Mouse (Mus musculus): ENCODE results near the gene Pde9a. TPM values are rescaled to one million over a fixed set of nuclear protein-coding genes. Genes with fewer than 3 reads are reported as not detected.

Gene Pde9a
- total RNA-seq, 2 experiments from 2014 or later = 6.3 to 12.6 TPM

GRCm38 (mm10) chr17:31429402-31429801 lies 43.4 kb downstream of the Pde9a start:
- DNase-seq (ENCODE audit: low spot score in 2 of 2) = no peak

DNA sequence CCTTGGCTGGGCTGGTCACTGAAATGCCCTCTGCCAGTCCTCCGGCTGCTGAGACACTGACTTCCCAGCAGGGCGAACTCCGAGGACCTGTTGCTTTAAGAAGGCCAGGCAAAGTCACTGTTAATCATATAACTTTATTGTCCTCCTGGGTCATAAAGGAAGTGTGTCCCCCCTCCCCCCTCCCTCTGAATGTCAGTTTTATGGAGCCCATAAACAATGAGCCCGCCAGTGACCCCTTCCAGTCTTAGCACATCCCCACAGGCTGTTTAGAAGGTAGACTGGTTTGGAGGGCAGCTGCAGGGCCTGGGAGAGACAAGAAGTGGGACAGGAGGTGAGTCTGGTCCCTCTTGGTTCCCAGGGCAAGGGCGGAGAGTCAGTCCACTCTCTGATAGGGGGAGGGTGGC lies 46.9 kb downstream of the Pde9a start:
- DNase-seq (ENCODE audit: low spot score in 2 of 2) = no peak

GRCm38 (mm10) chr17:31433401-31433928 lies 47.5 kb downstream of the Pde9a start:
- no peak for DNase-seq (ENCODE audit: low spot score in 2 of 2)

- DNase-seq (ENCODE audit: low spot score in 2 of 2) = no peak
Measured at GRCm38 (mm10) chr17:31433978-31434797, 48.2 kb downstream of the Pde9a start.

GRCm38 (mm10) chr17:31434825-31435325 lies 48.9 kb downstream of the Pde9a start:
- DNase-seq (ENCODE audit: low spot score in 2 of 2) = no peak

DNA sequence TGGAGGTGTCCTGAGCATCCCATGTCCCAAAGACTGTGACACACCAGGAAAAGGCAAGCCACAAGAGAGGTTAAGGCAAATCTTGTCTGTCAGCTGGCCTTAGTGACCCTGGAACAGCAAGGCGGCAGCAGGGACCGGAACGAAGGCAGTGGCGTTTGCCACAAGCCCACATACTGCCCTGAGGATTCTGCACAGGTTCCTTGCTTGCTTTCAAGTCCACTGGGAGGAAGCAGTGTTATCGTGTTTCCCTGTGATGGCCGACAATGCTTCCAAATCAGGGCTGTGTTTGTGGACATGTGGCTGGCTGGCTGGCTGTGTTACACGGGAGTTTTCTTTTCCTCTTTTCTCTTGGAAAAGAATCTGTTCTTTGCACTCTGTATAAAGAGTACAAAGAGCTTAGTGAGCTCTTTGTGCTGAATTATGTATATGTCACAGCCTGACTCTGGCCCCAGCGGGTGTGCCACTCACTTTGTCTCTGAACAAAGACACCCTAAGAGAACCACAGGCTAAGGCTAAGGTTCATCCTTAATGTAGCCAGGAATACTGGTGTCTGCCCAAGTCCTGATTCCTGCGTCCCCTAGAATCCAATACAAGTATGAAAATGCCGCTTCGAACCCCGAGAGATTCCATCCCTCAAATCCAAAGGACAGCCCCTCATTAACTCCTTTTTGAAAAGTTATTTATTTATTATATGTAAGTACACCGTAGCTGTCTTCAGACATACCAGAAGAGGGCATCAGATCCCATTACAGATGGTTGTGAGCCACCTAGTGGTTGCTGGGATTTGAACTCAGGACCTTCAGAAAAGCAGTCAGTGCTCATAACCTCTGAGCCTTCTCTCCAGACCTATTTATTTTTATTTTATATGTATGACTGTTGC lies 50.2 kb downstream of the Pde9a start:
- DNase-seq (ENCODE audit: low spot score in 2 of 2) = no peak

DNA sequence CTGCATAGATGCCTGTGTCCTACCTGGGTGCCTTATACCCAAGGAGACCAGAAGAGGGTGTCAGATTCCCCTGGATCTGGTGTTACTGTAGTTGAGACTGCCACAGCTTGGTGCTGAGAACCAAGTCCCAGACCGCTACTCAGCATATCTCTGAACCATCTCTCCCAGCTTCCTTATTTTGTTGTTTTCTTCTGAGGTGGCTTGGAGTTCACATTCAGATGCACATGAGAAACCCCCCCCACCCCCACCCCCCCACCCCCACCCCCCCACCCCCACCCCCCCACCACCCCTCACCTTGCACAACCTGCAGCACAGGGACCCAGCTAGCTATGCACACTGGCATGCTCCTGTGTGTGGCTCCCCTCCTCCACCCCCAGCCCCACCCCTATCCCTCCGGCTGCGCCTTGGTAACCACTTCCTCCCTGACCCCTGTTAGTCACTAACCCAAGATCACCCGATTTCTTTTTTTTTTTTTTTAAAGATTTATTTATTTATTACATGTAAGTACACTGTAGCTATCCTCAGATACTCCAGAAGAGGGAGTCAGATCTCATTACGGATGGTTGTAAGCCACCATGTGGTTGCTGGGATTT lies 50.9 kb downstream of the Pde9a start:
- no peak for DNase-seq (ENCODE audit: low spot score in 2 of 2)

GRCm38 (mm10) chr17:31437482-31437881 lies 51.5 kb downstream of the Pde9a start:
- no peak for DNase-seq (ENCODE audit: low spot score in 2 of 2)

DNA sequence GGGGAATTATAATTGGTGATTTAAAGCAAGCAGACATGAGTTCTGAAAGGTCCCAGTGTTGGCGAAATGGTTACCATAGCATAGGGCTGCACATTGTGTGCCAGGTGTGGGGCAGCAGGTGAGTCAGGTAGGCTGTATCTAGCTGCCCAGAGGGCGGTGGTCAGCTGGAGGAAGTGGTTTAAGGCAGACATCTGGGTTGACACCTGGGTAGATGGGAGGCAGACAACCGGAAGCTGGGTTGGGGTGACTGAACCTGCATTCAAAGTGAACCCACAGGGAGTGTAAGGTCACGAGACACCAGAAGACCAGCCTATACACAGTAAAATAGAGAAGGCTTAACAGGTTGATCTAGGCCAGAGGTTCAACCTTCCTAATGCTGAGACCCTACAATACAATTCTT lies 54.0 kb downstream of the Pde9a start:
- no peak for DNase-seq (ENCODE audit: low spot score in 2 of 2)

DNA sequence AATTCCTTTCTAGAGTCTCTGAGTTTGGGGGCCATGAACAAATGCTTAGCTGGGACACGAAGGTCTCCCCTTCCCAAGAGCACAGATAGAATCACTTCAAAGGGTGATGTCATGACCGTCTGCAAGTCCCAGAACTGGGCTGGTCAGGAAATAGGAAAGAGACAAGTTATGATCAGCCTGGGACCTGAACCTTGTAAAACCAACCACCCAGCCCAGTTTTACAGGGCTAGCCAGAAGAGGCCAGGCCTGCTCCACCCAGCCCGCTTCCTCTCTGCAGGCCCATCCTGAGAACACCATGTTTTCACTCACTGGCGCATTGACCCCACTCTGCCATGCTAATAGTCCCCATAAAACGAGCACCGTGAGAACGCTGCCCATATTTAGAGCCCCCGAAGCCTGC lies 56.5 kb downstream of the Pde9a start:
- DNase-seq (ENCODE audit: low spot score in 2 of 2) = no peak

GRCm38 (mm10) chr17:31444251-31444650 lies 58.2 kb downstream of the Pde9a start:
- DNase-seq (ENCODE audit: low spot score in 2 of 2) = no peak

GRCm38 (mm10) chr17:31445061-31445731 lies 59.2 kb downstream of the Pde9a start:
- DNase-seq (ENCODE audit: low spot score in 2 of 2) = no peak

DNA sequence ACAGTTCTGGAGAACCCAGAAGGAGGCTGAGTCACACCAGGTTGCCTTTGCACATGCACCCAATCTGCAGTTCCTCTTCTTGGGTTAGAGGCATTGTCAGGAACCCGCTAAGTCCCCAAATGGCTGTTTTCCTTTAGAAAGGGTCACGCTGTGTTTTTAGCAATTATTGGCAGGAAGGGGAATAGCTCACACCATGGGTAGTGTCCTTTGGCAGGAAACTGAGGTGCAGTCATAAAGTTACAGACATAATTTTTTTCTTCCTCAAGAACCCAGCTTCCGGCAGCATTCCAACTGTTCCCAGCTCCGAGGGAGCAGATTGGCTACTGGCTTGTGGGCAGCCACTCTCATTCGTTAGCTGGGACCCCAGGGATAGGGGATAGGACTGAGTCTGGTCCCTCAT lies 61.8 kb downstream of the Pde9a start:
- no peak for DNase-seq (ENCODE audit: low spot score in 2 of 2)

DNA sequence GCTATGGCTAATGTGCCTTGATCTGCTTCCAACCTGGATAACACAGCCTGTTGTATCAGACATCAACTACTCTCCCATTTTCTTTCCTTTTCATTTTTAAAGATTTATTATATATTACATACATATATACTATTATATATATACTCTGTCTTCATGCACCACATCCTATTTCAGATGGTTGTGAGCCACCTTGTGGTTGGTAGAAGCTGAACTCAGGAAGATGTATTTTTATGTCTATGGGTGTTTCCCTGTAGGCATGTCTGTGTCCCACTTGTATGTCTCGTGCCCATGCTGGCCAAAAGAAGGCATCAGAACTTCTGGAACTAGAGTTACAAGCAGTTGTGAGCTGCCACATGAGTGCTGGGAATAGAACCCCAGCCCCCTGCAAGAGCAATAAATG lies 62.5 kb downstream of the Pde9a start:
- no peak for DNase-seq (ENCODE audit: low spot score in 2 of 2)

GRCm38 (mm10) chr17:31450206-31450605 lies 64.2 kb downstream of the Pde9a start:
- no peak for DNase-seq (ENCODE audit: low spot score in 2 of 2)

GRCm38 (mm10) chr17:31451179-31451708 lies 65.2 kb downstream of the Pde9a start:
- DNase-seq (ENCODE audit: low spot score in 2 of 2) = no peak

- no peak for DNase-seq (ENCODE audit: low spot score in 2 of 2)
Measured at GRCm38 (mm10) chr17:31452816-31453215, 66.8 kb downstream of the Pde9a start.

GRCm38 (mm10) chr17:31453476-31453875 lies 67.5 kb downstream of the Pde9a start:
- DNase-seq (ENCODE audit: low spot score in 2 of 2) = no peak

GRCm38 (mm10) chr17:31454056-31454455 lies 68.0 kb downstream of the Pde9a start:
- DNase-seq (ENCODE audit: low spot score in 2 of 2) = no peak

DNA sequence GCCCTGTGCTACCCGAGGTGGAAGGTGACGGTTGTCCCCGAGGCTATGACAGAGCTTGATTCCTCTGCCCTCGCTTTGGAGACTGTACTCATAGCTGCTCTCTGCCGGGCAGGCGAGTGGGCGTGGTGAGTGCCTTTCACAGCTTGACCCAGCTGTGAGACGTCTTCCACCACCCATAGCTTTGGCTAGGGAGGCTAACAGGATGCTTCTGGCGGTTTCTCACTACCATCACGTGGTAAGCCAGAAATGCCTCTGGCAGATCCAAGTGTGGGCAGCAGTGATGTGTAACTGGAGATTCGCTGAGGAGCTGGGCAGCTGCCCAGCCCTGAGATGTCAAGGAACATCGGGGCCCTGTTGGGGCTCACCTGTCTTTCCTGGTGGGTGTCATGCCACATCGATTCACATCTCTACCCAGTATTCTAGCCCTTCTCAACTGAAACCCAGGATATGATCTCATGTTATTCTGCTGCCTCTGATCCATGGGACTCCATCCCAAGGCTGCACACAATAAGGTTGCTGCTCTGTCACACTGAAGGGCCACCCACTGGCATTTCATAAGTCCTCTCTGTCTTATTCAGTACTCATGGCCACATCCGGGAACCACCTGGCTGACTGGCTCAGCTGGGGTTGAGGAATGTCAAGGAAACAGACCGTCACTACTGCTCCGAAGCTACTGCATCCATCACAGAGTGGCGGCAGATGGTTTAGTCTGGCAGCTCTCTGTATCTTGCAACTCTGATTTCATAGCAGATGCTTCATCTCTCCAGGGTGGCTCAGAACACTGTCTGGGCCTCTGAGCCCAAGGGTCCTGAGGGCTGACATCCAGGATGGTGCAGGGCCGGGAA lies 70.9 kb downstream of the Pde9a start:
- no peak for DNase-seq (ENCODE audit: low spot score in 2 of 2)

All from adrenal gland, postnatal 4 days (tissue).